Mouse (Mus musculus) heart, embryonic 11.5 days (tissue): ENCODE data around the gene Pcx. TPM values are rescaled to one million over a fixed set of nuclear protein-coding genes. Genes with fewer than 3 reads are reported as not detected.

Experiments
- ATAC-seq: fragments of 200-750 bp; cut with Nextera tagmentation; replicated peaks from 2 replicates; pipeline ENCODE4 v1.8.0; 2017; ENCODE audit warnings: moderate library complexity; ENCODE audit not compliant: insufficient number of reproducible peaks, low FRiP score, low TSS enrichment
- H3K27ac ChIP-seq: fragments of 300-500 bp; sonication (generic); 2 replicates; pipeline ENCODE4 v1.5.1; 2014; ENCODE audit warnings: mild to moderate bottlenecking, low read depth, low read length
- H3K27me3 ChIP-seq: fragments of 300-500 bp; sonication (generic); 2 replicates; pipeline ENCODE4 v1.6.1; 2014; ENCODE audit warnings: mild to moderate bottlenecking, low read length, mixed read lengths; ENCODE audit not compliant: control insufficient read depth, insufficient read depth
- H3K36me3 ChIP-seq: fragments of 300-500 bp; sonication (generic); 2 replicates; pipeline ENCODE4 v1.6.1; 2014; ENCODE audit warnings: mild to moderate bottlenecking, low read length, moderate library complexity, mixed read lengths; ENCODE audit not compliant: control insufficient read depth, insufficient read depth
- H3K4me1 ChIP-seq: fragments of 300-500 bp; sonication (generic); 2 replicates; pipeline ENCODE4 v1.6.1; 2014; ENCODE audit warnings: low read length; ENCODE audit not compliant: control insufficient read depth, insufficient read depth
- H3K4me2 ChIP-seq: fragments of 300-500 bp; sonication (generic); 2 replicates; pipeline ENCODE4 v1.6.1; 2014; ENCODE audit warnings: mild to moderate bottlenecking, moderate library complexity
- H3K4me3 ChIP-seq: fragments of 300-500 bp; sonication (generic); 2 replicates; pipeline ENCODE4 v1.5.1; 2014; ENCODE audit warnings: low read depth, low read length
- H3K9ac ChIP-seq: fragments of 300-500 bp; sonication (generic); 2 replicates; pipeline ENCODE4 v1.6.1; 2014; ENCODE audit warnings: mild to moderate bottlenecking, low read depth, low read length, moderate library complexity
- H3K9me3 ChIP-seq: fragments of 300-500 bp; sonication (generic); replicated peaks from 2 replicates; pipeline ENCODE4 v1.6.1; 2016; ENCODE audit warnings: low read length; ENCODE audit not compliant: control insufficient read depth
- WGBS: fragments of 180-500 bp; shearing (Covaris S2); extraction: QIAGEN DNeasy Blood & Tissue Kit; methylation state at CpG from one replicate; pipeline ENCODE4 v1.1.7; 2014; ENCODE audit not compliant: insufficient replicate concordance; 5-methylcytosine and 5-hydroxymethylcytosine counted together
- polyA plus RNA-seq: library from polyadenylated mRNA; unstranded; fragments of >200 nt; fragmentation: Nextera tagmentation; extraction: Ambion mirVana; gene quantifications from 2 replicates; pipeline ENCODE4 v1.2.1, GENCODE M21; 2014

Pcx gene
- polyA plus RNA-seq, 1 experiment from 2014 or later = 12.8 TPM

- 80% methylated on average over 3 of the region's 3 CpGs for WGBS
- ATAC-seq = no peak
- Histone ChIP-seq H3K4me3 (no peak overlapping the region), H3K9me3 (no peaks in the 10 kb centered on the region), H3K4me1 (no peaks in the 10 kb centered on the region), H3K9ac (no peak overlapping the region), H3K36me3 (no peaks in the 10 kb centered on the region), H3K27ac (no peak overlapping the region), H3K4me2 (no peak overlapping the region), H3K27me3 (no peaks in the 10 kb centered on the region)
Observed at GRCm38 (mm10) chr19:4590025-4590424, 79.8 kb downstream of the Pcx start.

DNA sequence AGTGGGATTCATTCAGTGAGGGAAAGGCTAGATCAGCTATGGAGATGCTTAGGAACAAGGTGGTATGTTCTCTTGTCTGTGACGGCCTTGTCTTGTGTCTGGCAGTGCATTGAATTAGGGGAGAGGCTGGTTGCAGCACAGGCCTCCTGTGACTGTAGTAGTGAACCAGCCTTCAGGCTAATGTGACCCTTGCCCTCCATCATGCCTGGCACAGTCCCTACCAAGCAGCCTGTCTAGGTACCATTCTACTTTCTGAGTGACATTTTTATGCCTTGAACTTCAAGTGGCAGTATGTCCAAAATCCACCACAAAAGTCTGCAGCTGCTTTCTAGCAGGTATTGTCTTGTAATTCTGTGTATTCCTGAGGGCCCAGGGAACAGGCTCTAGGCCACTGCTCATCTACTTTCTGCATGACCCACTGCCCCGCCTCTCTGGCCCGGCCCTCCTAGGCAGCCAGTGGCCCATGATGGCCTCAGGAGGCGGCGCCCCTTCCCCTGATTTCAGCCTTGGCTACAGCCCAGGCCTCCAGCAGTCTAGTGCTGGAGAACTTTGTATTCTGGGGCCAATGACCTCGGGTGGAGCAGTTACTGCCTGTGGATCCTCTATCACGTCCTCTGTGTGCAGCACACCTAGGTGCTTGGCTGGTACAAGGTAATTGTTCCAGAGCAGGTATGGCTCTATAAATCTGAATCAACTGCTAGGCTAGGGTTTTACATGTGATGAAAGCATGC is 83.7 kb downstream of the Pcx start:
- Histone ChIP-seq H3K4me2 (no peak overlapping the region), H3K27me3 (no peaks in the 10 kb centered on the region), H3K4me1 (no peaks in the 10 kb centered on the region), H3K27ac (no peak overlapping the region), H3K4me3 (no peak overlapping the region), H3K9me3 (no peaks in the 10 kb centered on the region), H3K9ac (no peak overlapping the region), H3K36me3 (no peaks in the 10 kb centered on the region)
- ATAC-seq = no peak
- WGBS = 58% methylated on average over 7 of the region's 7 CpGs

DNA sequence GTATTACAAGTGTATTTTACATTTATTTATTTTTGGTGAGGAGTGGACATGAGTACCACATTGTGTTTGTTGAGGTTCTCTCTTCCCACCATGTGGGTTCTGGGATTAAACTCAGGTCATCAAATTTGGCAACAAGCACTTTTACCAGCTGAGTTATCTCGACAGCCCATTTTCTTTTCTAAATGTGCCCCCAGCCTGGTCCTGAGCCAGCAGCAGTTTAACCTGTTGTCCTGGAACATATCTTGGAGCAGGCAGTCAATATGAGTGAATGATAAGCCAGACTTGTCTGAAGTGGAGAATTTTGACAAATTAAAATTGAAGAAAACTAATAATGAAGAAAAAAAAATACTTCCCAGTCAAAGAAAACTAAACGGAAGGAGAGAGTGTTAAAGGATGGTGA is 85.8 kb downstream of the Pcx start:
- H3K9me3 ChIP-seq = no peaks in the 10 kb centered on the region
- H3K4me1 ChIP-seq = no peaks in the 10 kb centered on the region
- H3K4me3 ChIP-seq = no peak overlapping the region
- no peak overlapping the region for H3K27ac ChIP-seq
- H3K36me3 ChIP-seq = no peaks in the 10 kb centered on the region
- no peaks in the 10 kb centered on the region for H3K27me3 ChIP-seq
- no peak for ATAC-seq
- WGBS = 69% methylated on average over 2 of the region's 2 CpGs
- no peak overlapping the region for H3K9ac ChIP-seq
- no peak overlapping the region for H3K4me2 ChIP-seq

DNA sequence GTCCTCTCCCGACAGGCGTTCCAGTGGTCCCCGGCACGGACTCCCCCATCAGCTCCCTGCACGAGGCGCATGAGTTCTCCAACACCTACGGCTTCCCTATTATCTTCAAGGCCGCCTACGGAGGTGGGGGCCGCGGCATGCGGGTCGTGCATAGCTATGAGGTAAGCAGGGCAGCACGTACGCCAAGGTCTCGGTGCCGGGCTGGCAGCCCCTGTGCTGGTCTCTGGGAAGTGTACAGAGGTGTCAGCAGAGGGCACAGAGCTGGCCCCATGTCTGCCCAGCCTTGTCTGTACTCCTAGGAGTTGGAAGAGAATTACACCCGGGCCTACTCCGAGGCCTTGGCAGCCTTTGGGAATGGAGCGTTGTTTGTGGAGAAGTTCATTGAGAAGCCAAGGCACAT is 92.2 kb downstream of the Pcx start:
- H3K4me1 ChIP-seq = peaks cover 3% of the 10 kb centered on the region; the same call in 1 of the 2 replicates
- H3K27me3 ChIP-seq = peaks cover 2% of the 10 kb centered on the region; the same call in 1 of the 2 replicates
- no peak overlapping the region for H3K27ac ChIP-seq
- H3K9me3 ChIP-seq = no peaks in the 10 kb centered on the region
- H3K4me3 ChIP-seq = no peak overlapping the region
- H3K9ac ChIP-seq = no peak overlapping the region
- WGBS = 83% methylated on average over 20 of the region's 20 CpGs
- no peaks in the 10 kb centered on the region for H3K36me3 ChIP-seq
- no peak overlapping the region for H3K4me2 ChIP-seq
- no peak for ATAC-seq

- ATAC-seq = peak; percentile 42
- 37% methylated on average over 24 of the region's 24 CpGs for WGBS
- Histone ChIP-seq H3K9ac (no peak overlapping the region; the same call in 1 of the 2 replicates), H3K4me3 (no peak overlapping the region), H3K36me3 (no peaks in the 10 kb centered on the region), H3K27me3 (peaks cover 2% of the 10 kb centered on the region; the same call in 1 of the 2 replicates), H3K4me2 (peak overlapping the region; percentile 46), H3K27ac (no peak overlapping the region), H3K9me3 (no peaks in the 10 kb centered on the region), H3K4me1 (peaks cover 3% of the 10 kb centered on the region; the same call in 1 of the 2 replicates)
Observed at GRCm38 (mm10) chr19:4603801-4604723, 93.8 kb downstream of the Pcx start.

DNA sequence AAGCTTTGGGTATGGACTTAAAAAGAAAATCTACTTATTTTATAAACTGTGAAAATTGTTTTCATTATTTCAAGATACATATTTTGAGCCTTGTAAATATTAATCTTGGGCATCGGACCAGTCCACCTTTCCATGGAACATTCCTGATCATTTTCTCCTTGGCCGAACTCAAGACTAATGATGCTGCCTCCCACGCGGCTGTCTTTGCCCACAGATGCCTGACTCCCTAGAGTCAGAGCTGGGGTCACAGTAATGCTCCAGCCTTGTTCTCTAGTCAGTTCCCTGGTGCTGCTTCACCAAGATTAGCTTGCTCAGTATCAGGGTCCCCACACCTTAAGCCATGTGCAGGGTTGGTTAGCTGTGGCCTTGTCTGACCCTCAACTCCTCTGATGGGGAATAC is 95.4 kb downstream of the Pcx start:
- H3K27ac ChIP-seq = no peak overlapping the region
- no peaks in the 10 kb centered on the region for H3K36me3 ChIP-seq
- no peak overlapping the region for H3K4me2 ChIP-seq
- no peak overlapping the region for H3K9ac ChIP-seq
- no peaks in the 10 kb centered on the region for H3K9me3 ChIP-seq
- H3K27me3 ChIP-seq = peaks cover 2% of the 10 kb centered on the region; the same call in 1 of the 2 replicates
- WGBS = 84% methylated on average over 4 of the region's 4 CpGs
- no peak for ATAC-seq
- H3K4me3 ChIP-seq = no peak overlapping the region
- H3K4me1 ChIP-seq = peaks cover 3% of the 10 kb centered on the region; the same call in 1 of the 2 replicates

DNA sequence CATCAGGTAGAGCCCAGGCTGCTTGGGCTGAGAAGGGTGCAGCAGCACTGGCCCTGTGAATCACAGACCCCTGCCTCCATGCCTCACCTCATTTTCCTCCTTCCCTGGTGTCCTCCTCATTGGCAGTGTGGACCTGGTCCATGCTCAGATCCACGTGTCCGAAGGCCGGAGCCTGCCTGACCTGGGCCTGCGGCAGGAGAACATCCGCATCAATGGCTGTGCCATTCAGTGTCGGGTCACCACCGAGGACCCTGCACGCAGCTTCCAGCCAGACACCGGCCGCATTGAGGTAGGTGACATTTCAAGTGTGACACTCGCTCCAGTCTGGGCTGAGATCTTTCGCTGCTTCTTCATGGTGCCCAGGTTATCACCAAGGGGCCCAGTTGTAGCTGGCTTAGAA is 97.1 kb downstream of the Pcx start:
- no peak for ATAC-seq
- Histone ChIP-seq H3K4me3 (no peak overlapping the region), H3K9me3 (no peaks in the 10 kb centered on the region), H3K36me3 (peaks cover 5% of the 10 kb centered on the region), H3K4me2 (no peak overlapping the region), H3K27me3 (peaks cover 2% of the 10 kb centered on the region; the same call in 1 of the 2 replicates), H3K4me1 (peaks cover 3% of the 10 kb centered on the region; the same call in 1 of the 2 replicates), H3K27ac (no peak overlapping the region), H3K9ac (no peak overlapping the region)
- WGBS = 87% methylated on average over 12 of the region's 12 CpGs

DNA sequence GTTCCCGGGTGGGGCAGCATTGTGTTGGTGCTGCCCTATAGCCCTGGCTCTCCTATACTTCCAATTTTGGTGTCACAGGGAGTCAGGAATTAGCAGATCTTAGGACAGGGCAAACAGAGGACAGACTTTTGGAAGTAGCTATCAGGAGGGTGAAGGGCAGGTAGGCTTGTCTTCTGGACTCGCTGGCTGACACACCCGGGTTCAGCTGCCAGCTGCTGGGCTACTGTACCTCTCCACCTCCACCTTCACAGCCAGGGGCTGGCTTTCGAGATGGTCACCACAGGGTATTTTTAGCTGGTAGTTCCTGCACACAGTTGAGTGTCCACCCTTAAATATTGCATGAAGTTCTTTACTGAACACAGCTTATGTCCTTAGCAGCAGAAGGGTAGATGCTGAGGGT is 98.2 kb downstream of the Pcx start:
- ATAC-seq = no peak
- no peak overlapping the region for H3K4me2 ChIP-seq
- 0 out of 2 replicates have a peak, but pooled peaks cover 1% of the 10 kb centered on the region for H3K27me3 ChIP-seq
- peaks cover 3% of the 10 kb centered on the region; the same call in 1 of the 2 replicates for H3K4me1 ChIP-seq
- 70% methylated on average over 4 of the region's 4 CpGs for WGBS
- no peaks in the 10 kb centered on the region for H3K9me3 ChIP-seq
- H3K9ac ChIP-seq = no peak overlapping the region
- peaks cover 9% of the 10 kb centered on the region for H3K36me3 ChIP-seq
- H3K27ac ChIP-seq = no peak overlapping the region
- no peak overlapping the region for H3K4me3 ChIP-seq
